Comparison of ENCODE assay signal across 8 mouse cellular contexts in genomic region chr9:65434140-65434539, GRCm38 (mm10).
A peak's percentile ranks its signal among the peaks of the same experiment; 100 is the strongest.
DNase-seq lines count a peak whose midpoint lies in the region; TF ChIP-seq lines count a peak whose summit lies in the region.
"Had no signal": no experiment of that assay in that cellular context is flagged by ENCODE, and none has a peak within 500 bp of the region (broad histone marks: within the 10 kb centered on the region; RNA-seq: fewer than 3 reads in every experiment).

No protein-coding gene starts in this region.

- DNase-seq in layer of hippocampus, adult 11-12 months (ENCODE audit: low spot score), result peak; percentile 42
- no peak for DNase-seq in layer of hippocampus, adult 9-10 months (ENCODE audit: low spot score)
- peak; percentile 59 for DNase-seq in WW6 (ENCODE audit: low read depth, low spot score)
- DNase-seq in cerebellum, postnatal 4 days (ENCODE audit: low spot score in 2 of 2), result peak; percentile 38 to 56
- peak; percentile 77 to 79 for DNase-seq in kidney, postnatal 4 days
- peak; percentile 53 for DNase-seq in retina, embryonic 14.5 days (ENCODE audit: low spot score)

- peak; percentile 92 for TF ChIP-seq CTCF in E14TG2a.4 (conservative IDR thresholded peaks at IDR 0.05; ENCODE audit: low read length)

- H3K9me3 ChIP-seq in E14TG2a.4 (ENCODE audit: low read length), result no peaks in the 10 kb centered on the region
- H3K9me3 ChIP-seq: neural tube, embryonic 13.5 days had no signal

- H3K27me3 ChIP-seq in E14TG2a.4 (ENCODE audit: insufficient read depth, low read length), result peaks cover 6% of the 10 kb centered on the region; the same call in 1 of the 2 replicates
- H3K27me3 ChIP-seq: neural tube, embryonic 13.5 days had no signal

- peaks cover 31% of the 10 kb centered on the region for H3K4me1 ChIP-seq in E14TG2a.4 (replicated peaks; ENCODE audit: low read depth, low read length)

- H3K36me3 ChIP-seq in E14TG2a.4 (ENCODE audit: insufficient read depth, low read length), result peaks cover 16% of the 10 kb centered on the region; the same call in 1 of the 2 replicates

- H3K4me3 ChIP-seq in E14TG2a.4 (replicated peaks; ENCODE audit: low read length), result no peak overlapping the region
- H3K4me3 ChIP-seq: neural tube, embryonic 13.5 days had no signal
